Mouse (Mus musculus): ENCODE results near the gene Akap12.

The Akap12 gene

DNA sequence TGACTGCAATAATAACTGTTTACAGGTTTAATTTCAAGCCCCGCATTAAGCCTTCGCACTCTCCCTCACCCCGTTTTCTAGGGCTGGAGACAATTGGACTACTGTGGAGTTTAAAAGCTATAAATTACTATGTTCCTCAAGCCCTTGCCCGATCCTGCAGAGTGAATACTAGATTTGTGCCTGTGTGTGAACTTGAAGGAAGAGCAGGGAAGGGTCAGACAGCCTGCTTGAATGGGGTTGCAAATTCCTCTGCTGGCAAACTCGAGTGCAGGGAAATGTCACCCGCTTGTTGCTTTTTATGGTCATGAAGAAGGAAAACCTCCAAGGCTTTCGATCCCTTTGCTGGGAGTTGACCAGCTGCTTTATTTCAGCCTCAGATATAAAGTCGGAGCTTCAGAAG, 19.6 kb downstream of the Akap12 start:
- no peak for DNase-seq

- no peak for DNase-seq
Measured at GRCm38 (mm10) chr10:4289171-4289570, 23.0 kb downstream of the Akap12 start.

GRCm38 (mm10) chr10:4289636-4290035, 23.5 kb downstream of the Akap12 start:
- DNase-seq, result no peak

DNA sequence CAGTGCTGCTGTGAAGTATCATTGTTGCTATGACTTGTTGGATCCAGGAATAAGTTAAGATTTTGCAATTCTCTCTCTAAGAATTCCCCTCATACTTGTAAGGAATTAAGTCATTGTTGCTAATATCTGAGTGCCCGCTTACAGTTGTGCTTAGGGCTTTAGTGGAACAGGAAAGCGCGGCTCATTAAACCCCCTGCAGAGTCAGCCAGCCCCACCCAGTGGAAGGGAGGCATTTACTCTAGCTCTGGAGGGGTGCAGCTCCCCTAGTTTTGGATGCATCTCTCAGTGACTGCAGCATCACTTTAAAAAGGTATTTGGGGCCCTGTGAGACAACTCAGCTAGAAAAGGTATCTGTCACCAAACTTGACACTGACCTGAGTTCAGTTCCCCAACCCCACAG, 24.0 kb downstream of the Akap12 start:
- no peak for DNase-seq

DNA sequence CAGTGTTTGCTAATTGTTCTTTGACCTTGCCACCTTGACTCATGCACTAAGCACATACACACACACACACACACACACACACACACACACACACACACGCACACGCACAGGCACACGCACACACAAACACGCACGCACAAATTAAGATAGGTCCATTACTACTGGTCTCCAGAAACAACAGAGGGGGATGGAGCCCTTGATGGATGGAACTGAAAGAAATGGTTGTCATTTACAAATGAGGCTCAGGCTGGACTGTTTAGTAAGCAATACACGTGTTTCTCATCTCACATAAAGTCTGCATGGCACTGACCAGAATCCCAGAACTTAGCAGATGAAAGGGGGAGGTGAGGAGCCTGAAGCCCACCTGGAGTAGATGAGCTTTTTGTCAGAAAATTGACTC, 24.4 kb downstream of the Akap12 start:
- DNase-seq, result no peak

GRCm38 (mm10) chr10:4293418-4293817, 27.2 kb downstream of the Akap12 start:
- DNase-seq, result no peak

DNA sequence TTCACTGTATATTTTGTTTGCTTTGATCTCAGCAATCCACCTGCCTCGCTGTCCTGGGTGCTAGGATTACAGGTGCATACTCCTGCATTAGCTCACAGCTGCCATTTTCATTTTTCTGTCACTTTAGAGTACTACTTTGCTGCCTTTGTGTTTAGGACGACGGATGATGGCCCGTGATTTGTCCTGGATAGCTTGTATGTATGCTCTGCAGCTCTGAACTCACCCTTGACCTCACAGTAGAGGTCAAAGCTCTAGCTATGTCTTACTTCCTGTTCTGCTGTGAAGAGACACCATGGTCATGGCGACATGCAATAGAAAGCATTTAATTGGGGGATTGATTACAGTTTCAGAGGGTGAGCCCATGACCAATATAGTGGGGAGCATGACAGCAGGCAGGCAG, 37.4 kb downstream of the Akap12 start:
- DNase-seq, result no peak

GRCm38 (mm10) chr10:4323885-4324284, 57.7 kb downstream of the Akap12 start:
- DNase-seq, result no peak

DNA sequence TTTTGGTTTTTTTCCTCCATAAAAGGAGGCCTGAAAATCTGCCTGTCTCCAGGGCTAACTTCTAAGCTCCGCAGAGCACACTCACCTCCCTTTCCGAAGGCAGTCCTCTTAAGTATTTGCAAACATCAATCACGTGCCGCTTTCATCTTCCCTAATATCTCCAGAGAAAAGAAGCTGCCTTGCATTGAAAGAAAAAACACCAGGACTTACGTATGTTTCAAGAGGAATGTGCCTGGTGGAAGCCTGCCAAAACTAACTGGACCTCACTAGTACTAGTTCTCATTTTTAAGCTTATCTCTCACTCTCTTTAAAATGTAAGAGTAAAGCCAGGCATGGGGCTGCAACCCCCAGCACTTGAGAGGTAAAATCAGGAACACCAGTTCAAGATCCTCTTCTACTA, 59.4 kb downstream of the Akap12 start:
- peak; percentile 16 for DNase-seq

DNA sequence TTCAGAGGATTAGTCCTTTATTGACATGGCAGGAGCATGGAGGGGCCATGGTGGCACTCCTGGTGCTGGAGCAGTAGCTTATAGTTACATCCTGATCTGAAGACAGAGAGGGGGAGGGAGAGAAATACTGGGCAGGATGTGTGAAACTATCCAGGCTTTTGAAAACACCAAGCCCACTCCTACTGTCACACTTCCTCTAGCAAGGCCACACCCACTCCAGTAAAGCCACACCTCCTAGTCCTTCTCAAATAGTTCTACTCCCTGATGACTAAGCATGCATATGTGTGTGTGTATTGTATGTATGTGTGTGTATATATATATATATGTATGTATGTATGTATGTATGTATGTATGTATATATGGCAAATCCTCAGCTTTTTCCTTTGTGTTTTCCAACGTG, 61.5 kb downstream of the Akap12 start:
- no peak for DNase-seq

DNA sequence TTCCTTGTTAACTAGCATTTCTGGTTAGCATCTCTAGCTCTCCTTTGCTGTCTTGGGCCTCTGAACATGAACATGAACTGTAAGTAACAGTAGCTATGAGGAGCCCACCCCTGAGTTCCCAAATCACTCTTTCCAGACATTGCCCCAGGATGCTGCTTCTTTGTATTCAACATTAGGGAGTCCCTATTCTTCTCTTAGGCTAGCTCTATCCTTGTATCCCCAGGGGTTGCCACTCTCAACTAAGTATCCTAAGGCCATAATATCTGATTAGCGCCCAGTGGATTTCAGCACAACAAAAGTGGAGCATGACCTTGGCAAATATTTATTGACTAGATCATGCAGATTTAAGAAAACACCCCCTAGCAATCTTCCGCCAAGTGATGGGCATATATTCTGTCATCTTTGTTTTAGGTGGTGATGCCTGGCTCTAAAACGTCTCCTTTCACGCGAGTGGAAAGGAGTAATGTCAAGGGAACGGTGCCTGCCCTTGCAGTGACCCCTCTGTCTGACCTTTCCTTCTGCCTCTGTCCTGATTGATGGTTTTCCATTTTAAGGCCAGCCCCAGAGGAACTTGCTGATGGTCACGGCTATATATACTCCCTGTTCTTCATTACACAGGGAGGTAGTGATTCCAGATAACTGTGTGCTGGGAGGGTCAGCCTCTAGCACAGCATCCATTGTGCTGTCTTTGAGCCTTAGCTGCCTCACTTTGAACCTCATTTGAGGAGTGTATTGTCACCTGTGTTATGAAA, 66.2 kb downstream of the Akap12 start:
- DNase-seq, result no peak

DNA sequence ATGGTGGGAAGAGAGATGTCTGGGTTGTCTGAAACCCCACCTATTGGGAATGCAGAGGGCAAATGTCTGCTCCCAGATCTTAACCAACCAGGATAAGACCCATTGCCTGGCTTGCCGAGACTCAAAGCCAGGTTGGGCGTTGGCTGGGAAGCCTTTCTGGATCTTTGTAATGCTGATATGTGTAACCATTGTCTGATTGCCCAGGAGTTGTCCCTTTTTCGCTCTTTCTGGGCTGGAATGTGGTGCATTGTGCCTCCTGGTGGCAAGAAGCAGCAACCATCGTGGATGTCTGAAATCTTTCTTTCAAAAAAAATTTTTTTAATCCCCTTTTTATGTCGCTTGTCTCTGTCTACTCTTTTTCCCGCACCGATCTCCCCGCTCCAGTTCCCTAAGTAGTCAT, 67.1 kb downstream of the Akap12 start:
- peak; percentile 22 for DNase-seq

DNA sequence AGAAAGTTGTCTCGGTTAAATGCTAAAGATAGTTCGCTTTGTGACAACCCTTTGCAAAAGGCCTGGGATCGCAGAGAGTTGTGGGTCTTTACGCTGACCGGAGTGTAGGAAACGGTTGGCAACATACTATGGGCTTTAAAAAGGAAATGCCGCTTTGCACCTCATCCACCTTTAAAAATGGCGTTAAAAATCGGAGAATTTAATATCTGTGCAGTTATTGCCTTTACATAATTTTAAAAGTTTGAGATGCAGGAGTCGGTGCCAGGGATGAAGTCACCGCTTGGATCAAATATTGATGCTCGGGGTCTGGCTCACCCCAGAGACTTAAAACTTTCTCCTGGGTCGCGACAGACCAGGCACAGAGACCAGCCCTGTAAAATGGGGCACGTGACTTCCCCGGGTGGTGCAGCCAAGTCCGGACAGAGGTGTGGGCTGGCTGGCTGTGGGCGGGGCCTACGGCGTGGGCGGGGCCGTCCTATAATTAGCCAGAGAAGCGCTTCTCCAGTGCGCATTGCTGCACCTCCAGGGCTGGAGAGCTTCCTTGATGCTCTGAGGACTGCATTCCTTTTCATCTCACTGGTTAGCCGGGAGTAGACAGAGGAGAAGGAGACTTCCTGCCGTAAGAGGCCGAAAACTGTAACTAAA, 68.0 kb downstream of the Akap12 start:
- peak; percentile 91 for DNase-seq

GRCm38 (mm10) chr10:4338863-4339461, 72.8 kb downstream of the Akap12 start:
- peak; percentile 30 for DNase-seq

DNA sequence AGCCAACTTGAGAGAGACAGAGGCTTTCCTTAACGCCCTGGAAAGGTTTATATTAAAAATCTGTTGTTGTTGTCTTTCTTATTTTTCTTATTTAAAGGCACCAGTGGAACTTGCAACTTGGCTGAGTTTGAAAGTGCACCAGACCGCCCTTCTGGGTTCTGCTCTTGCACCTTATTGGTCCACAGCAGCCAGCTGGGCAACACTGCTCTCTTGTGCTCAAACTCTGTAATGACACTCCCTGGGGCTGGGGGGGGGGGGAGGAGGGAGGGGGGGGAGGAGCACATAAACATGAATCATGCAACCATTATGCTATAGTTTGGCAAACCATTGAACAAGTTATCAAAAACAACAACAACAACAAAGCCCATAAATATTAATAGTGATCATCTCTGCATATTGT, 75.2 kb downstream of the Akap12 start:
- peak; percentile 49 for DNase-seq

GRCm38 (mm10) chr10:4346489-4347135, 80.4 kb downstream of the Akap12 start:
- DNase-seq, result peak; percentile 89

GRCm38 (mm10) chr10:4347136-4347492, 80.9 kb downstream of the Akap12 start:
- DNase-seq, result no peak

GRCm38 (mm10) chr10:4347591-4347990, 81.4 kb downstream of the Akap12 start:
- DNase-seq, result no peak

- DNase-seq, result no peak
Measured at GRCm38 (mm10) chr10:4354371-4355260, 88.4 kb downstream of the Akap12 start.

DNA sequence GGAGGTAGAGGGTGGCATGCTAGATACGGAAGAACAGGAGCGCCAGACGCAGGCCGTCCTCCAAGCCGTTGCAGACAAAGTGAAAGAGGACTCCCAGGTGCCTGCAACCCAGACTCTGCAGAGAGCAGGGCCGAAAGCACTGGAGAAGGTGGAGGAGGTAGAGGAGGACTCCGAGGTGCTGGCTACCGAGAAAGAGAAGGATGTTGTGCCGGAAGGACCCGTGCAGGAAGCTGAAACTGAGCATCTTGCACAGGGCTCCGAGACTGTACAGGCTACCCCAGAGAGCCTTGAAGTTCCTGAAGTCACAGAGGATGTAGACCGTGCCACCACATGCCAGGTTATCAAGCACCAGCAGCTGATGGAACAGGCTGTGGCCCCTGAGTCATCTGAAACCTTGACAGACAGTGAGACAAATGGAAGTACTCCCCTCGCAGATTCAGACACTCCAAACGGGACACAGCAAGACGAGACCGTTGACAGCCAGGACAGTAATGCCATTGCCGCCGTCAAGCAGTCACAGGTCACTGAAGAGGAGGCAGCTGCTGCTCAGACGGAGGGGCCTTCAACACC, 89.8 kb downstream of the Akap12 start:
- DNase-seq, result no peak

- DNase-seq, result no peak
Measured at GRCm38 (mm10) chr10:4356640-4357039, 90.5 kb downstream of the Akap12 start.

- no peak for DNase-seq
Measured at GRCm38 (mm10) chr10:4357435-4357834, 91.3 kb downstream of the Akap12 start.

Data from liver (tissue).